Mouse (Mus musculus) ovary, postnatal 10 days (tissue): ENCODE measurements around the gene Ivns1abp.
"Not testable (repeated sequence)": the region's sequence is repeated elsewhere in the genome, so short reads cannot be mapped to it uniquely, and the experiment has no call there.

Source experiments
- DNase-seq: peaks from one replicate; pipeline ENCODE4 v3.0.0; 2022; ENCODE audit warnings: low spot score

Gene Ivns1abp

GRCm38 (mm10) chr1:151342311-151342710 is 2.0 kb upstream of the Ivns1abp start:
- no peak for DNase-seq

- no peak for DNase-seq
Observed at GRCm38 (mm10) chr1:151342968-151343367, 1.3 kb upstream of the Ivns1abp start.

- DNase-seq = no peak
Observed at GRCm38 (mm10) chr1:151343571-151344282, 550 bp upstream of the Ivns1abp start.

- DNase-seq = peak; percentile 91
Observed at GRCm38 (mm10) chr1:151345109-151345862, 1.0 kb downstream of the Ivns1abp start.

GRCm38 (mm10) chr1:151345863-151346195 is 1.6 kb downstream of the Ivns1abp start:
- no peak for DNase-seq

- DNase-seq = no peak
Observed at GRCm38 (mm10) chr1:151346681-151347127, 2.4 kb downstream of the Ivns1abp start.

GRCm38 (mm10) chr1:151348293-151348692 is 4.0 kb downstream of the Ivns1abp start:
- not testable (repeated sequence) for DNase-seq

GRCm38 (mm10) chr1:151352911-151353310 is 8.6 kb downstream of the Ivns1abp start:
- no peak for DNase-seq

- no peak for DNase-seq
Observed at GRCm38 (mm10) chr1:151355994-151356393, 11.7 kb downstream of the Ivns1abp start.

- no peak for DNase-seq
Observed at GRCm38 (mm10) chr1:151359374-151359773, 15.1 kb downstream of the Ivns1abp start.

- no peak for DNase-seq
Observed at GRCm38 (mm10) chr1:151366944-151367605, 22.8 kb downstream of the Ivns1abp start.

GRCm38 (mm10) chr1:151367721-151368324 is 23.5 kb downstream of the Ivns1abp start:
- no peak for DNase-seq

- no peak for DNase-seq
Observed at GRCm38 (mm10) chr1:151368444-151368843, 24.2 kb downstream of the Ivns1abp start.

GRCm38 (mm10) chr1:151370573-151370972 is 26.3 kb downstream of the Ivns1abp start:
- no peak for DNase-seq

- no peak for DNase-seq
Observed at GRCm38 (mm10) chr1:151371543-151371942, 27.3 kb downstream of the Ivns1abp start.

- DNase-seq = no peak
Observed at GRCm38 (mm10) chr1:151372823-151373222, 28.5 kb downstream of the Ivns1abp start.

- no peak for DNase-seq
Observed at GRCm38 (mm10) chr1:151377353-151377752, 33.1 kb downstream of the Ivns1abp start.

GRCm38 (mm10) chr1:151390029-151390428 is 45.8 kb downstream of the Ivns1abp start:
- DNase-seq = no peak

- DNase-seq = no peak
Observed at GRCm38 (mm10) chr1:151409827-151410226, 65.5 kb downstream of the Ivns1abp start.
